Mouse (Mus musculus) brain, embryonic 14.5 days (tissue): ENCODE data around the gene Zc2hc1c. TPM values are rescaled to one million over a fixed set of nuclear protein-coding genes. Genes with fewer than 3 reads are reported as not detected.
"Not testable (repeated sequence)": the region's sequence is repeated elsewhere in the genome, so short reads cannot be mapped to it uniquely, and the experiment has no call there.

Source experiments
- DNase-seq: peaks from one replicate; pipeline ENCODE4 v3.0.0-alpha.2; 2011; ENCODE audit warnings: low read depth
- CTCF ChIP-seq: fragments of 200-500 bp; IDR thresholded peaks from 2 replicates; pipeline ENCODE4 v1.5.1; 2012; ENCODE audit warnings: inconsistent platforms, mild to moderate bottlenecking, moderate library complexity, borderline replicate concordance; ENCODE audit not compliant: insufficient read depth, insufficient read length; ENCODE audit errors: extremely low read depth
- POLR2A ChIP-seq: fragments of 200-500 bp; IDR thresholded peaks from 2 replicates; pipeline ENCODE4 v1.6.1; 2012; ENCODE audit warnings: mild to moderate bottlenecking, inconsistent platforms, borderline replicate concordance; ENCODE audit not compliant: poor library complexity, insufficient read depth, insufficient read length, severe bottlenecking; ENCODE audit errors: extremely low read depth
- polyA plus RNA-seq: library from polyadenylated mRNA; depleted of rRNA; stranded (reverse); fragments of >200 nt; gene quantifications from 2 replicates; pipeline ENCODE4 v1.2.3, GENCODE M21; 2012

Gene Zc2hc1c
- polyA plus RNA-seq, 1 experiment, result 0.92 TPM

DNA sequence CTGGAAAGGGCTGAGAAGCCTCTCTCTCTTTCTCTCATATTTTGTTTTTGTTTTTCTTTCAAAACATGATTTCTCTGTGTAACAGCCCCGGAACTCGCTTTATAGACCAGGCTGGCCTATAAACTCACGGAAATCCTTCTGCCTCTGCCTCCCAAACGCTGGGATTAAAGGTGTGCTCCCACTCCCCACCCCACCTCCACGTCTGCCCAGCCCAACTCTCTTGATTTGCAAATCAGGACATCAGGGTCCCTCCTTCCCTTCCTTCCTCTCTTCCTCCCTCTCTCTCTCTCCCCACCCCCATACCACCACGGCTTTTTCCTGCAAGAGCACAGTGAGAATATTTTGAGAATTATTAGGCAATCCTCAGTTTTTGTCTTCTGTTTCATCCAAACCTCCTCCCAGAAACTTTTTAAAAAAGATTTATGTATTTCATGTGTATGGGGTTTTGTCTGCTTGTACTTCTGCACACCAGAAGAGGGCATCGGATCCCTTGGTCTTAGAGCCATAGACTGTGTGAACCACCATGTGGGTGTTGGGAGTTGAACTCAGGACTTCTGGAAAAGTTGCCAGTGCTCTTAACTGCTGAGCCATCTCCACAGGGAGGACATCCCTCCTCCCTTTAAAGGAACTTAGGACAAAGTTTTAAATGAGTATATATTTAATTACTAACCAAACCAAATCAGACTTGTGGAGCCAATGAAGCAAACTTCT is 17.1 kb upstream of the Zc2hc1c start:
- TF ChIP-seq CTCF (no peak), POLR2A (no peak)
- DNase-seq, result no peak

DNA sequence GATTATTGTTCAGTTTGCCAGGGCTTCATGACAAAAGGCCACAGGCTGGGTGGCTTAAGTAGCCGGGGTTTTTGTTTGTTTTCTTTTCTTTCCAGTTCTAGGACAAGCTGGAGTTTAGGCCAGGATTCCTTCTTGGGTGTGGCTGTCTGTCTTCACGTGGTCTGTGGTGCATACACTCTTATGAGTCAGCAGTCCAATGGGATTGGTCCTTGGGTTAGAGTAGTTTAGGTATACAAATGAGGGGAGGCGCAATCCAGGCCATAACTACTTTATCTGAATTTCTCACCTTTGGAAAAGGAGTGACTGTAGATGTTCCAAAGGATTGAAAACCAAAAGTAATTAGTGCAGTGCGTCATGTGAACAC is 16.6 kb upstream of the Zc2hc1c start:
- TF ChIP-seq POLR2A, result no peak

DNA sequence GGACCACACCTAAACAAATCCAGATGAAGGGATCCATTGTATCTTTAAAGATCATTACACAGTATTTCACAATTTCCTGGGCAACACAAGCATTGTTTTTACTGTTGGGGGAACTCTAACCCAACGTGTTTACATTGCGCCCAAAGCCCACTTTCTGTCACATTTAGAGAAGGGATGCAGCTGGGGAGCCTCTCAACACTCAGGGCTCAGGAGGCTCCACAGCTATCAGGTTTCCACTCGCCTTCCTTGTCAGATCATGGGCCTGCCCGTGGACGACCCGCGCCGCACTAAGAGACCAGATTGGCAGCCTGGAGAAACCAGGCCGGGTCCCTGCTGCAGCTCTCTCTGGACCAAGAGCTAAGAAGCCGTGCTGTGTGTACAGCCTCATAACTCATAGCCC is 14.9 kb upstream of the Zc2hc1c start:
- no peak for DNase-seq
- TF ChIP-seq POLR2A (no peak), CTCF (no peak)

More for the DNA sequence above, 16.6 kb upstream of the Zc2hc1c start:
- DNase-seq, result no peak

DNA sequence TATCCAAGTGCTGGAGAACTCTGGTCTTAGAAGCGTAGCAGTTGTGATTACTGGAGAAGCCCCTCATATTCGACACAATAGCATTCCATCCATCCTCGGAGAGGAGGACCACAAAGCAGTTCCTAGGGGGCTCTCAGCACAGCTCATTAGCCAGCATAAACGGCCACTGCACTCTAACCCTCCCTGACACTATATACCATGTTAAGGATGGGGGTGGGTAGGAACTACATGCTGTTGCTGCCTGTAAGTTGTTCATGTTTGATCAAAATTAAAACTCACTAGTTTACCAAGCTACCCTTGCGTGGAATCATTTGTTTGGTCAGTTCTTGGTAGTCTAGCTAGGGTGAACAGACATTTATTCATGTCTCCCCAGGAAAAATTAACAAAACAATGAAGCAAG is 12.1 kb upstream of the Zc2hc1c start:
- TF ChIP-seq CTCF, result no peak
- TF ChIP-seq POLR2A, result no peak
- DNase-seq, result no peak

DNA sequence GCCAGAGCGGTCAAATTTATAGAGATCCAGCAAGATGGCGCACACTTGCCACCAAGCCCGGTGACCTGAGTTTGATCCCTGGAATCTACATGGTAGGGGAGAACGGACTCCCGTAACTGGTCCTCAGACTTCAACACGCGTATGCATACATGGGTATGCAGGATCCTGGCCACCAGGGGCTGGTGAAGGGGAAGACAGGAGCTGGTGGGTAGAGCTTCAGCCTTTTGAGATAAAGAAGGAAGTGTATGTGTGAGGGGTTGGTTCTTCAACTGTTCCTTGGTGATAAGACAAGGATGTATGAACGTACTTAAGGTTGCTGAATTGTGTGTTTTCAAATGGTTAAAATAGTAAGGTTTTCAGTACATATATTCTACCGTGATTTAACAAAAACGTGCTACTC is 9.5 kb upstream of the Zc2hc1c start:
- TF ChIP-seq CTCF (no peak), POLR2A (no peak)
- no peak for DNase-seq

DNA sequence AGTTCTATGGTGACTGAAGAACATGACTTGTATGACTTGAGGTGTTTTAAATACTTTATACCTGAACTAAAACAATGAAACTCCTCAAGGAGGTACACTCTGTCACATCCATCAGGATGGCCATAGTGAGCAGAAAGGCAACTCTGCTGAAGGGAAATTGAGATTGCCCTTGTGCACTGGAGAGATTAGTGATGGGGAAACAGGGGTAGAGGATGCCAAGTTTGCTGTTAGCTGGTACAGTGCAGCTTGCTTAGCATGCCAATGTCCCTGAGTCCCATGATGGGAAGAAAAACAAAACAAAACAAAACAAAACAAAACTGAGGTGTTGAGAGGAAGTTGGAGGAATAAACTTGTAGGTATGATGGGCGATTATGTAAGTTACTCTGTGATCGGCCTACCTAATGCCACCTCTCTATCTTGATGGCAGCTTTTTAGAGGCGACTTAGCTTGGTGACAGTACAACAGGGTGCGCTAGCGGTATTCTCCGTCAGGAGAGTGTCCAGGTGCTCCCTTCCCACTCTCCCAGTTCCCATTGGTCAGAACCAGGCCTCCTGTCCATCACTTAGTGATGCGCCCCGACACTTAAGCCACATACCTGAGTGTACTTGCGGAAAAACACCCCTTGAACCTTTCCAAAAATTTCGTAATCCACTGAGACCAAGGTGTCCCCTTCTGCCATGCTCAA is 8.9 kb upstream of the Zc2hc1c start:
- DNase-seq, result no peak
- no peak for TF ChIP-seq POLR2A
- no peak for TF ChIP-seq CTCF

DNA sequence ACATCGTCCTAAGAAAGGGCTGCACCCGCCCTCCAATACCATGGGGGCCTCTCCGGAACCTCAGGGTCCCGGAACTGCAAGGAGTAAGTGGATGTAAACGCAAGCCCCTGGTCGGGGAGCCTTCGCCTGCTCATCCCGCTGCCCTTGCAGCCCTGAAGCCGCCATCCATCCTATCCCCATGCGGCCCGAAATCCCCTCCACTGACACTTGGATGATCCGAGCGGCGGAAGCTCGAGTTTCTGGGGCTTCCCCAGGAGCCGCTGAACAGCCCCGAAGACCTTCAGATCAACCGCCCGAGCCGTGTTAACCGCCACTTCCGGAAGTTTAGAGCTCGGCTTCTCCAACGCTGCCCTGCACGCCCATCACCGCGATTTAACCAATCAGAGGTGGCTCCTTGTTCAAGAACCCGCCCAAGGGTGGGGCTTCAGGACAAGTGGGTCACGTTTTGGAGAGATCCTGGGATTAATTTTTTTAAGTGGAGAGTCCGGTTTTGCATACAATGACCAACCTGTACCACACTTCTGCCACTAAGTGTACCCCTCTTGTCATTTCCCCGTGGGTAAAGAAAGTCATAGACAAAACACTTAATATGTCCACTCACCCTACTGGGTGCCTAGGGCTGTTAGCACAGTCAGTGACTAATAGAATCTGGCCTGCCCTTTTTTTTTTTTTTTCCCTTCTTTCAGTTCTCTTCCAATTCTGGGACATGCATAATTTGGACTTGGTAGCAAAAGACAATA is 8.1 kb upstream of the Zc2hc1c start:
- DNase-seq, result peak; percentile 99
- TF ChIP-seq POLR2A (peak; percentile 50; the same call in 1 of the 2 replicates), CTCF (no peak)

DNA sequence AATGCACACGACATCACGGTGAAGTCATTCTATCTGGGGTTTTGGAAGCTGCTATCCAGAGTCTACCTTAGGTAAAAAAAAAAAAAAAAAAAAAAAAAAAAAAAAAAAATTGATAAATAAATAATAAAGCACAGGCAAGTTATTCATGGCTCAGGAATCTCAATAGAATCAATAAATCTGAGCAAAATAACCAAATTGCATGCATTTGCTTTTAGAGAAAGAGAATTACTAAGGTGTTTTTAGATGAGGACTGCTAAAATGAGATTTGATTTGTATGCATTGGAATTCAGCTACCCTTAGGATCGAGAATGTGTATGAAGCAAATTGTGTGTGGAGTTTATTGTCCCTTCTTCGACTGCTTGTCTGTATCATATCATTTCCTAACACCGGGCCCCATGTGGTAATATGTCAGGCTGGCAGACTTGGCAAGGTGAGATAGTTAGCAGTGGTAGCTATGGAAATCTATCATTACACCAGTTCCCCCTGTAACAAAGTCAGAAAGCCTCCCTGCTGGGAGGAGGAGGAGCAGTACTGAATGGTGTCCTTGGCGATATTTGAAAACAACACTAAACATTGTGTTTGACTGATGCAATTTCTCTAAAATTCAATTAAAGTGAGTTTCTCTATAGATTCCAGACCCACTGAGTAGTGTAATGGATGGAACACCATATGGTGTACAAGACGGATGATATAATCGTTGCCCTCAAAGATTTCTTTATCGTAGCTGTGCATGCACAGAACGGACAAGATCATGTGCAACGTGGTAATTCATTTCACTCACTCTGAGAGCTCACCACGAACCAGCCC is 7.3 kb upstream of the Zc2hc1c start:
- TF ChIP-seq POLR2A, result no peak
- no peak for TF ChIP-seq CTCF
- peak; percentile 71 for DNase-seq

DNA sequence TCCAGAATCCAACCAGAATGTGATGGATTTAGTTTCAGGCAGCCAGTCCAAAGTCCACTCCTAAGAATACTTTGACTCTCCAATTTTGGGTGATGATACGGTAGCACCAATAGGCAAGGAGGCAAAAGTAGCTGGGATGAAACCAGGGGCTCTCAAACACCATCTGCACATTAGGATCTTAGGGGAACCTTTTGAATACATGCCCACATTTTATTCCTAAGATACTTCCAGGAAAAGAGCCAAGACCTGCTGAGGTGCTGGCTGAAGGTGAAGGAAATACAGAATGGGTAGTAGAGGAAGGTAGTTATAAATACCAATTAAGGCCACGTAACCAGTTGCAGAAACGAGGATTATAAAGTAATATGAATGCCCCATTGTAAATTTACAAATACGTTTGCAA is 6.6 kb upstream of the Zc2hc1c start:
- not testable (repeated sequence) for DNase-seq

DNA sequence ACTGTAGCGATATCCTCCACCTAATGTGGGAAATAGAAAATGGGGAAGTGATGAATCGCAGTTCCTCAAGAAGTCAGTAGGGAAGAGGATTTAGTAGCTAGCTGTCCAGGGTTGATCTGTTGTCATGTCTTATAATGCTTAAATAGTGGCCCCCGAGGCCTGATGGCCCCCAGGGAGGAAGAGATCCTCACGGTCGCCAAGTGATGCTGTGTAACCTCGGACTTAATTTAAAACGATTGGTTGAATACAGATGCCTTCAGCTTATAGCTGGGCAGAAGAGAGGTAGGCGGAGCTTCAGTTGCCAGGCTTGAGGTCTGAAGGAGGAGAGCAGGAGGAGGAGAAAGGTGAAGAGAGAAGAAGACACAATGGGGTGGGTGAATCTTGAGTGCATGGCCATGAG is 4.1 kb upstream of the Zc2hc1c start:
- TF ChIP-seq POLR2A, result no peak
- no peak for DNase-seq

DNA sequence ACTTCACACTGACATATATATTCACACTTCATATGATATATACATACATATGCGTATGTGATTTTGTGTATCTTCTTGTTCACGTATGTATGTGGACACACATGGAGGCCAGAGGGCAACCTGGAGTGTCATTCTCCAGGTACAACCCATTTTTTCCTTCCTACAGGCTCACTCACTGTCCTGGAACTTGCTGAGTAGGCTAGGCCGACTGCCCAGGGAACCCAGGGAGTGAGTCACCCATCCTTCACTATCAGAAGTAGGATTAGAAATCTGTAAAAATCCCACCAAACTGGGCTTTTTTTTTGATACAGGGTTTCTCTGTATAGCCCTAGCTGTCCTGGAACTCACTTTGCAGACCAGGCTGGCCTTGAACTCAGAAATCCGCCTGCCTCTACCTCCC is 3.4 kb upstream of the Zc2hc1c start:
- TF ChIP-seq POLR2A (no peak), CTCF (no peak)
- DNase-seq, result no peak
